Mouse (Mus musculus): ENCODE results near the gene Ptprm. TPM values are rescaled to one million over a fixed set of nuclear protein-coding genes. Genes with fewer than 3 reads are reported as not detected.

The Ptprm gene
- polyA plus RNA-seq, 2 experiments, result 15.8 to 21.8 TPM

GRCm38 (mm10) chr17:67179446-67179845 lies 174.8 kb downstream of the Ptprm start:
- no peaks in the 10 kb centered on the region for H3K36me3 ChIP-seq (ENCODE audit: control insufficient read depth, insufficient read depth, low read length)
- no peak overlapping the region for H3K27ac ChIP-seq (replicated peaks; ENCODE audit: low read depth, low read length)
- H3K9ac ChIP-seq (ENCODE audit: low read depth, low read length, severe bottlenecking), result no peak overlapping the region
- no peak for TF ChIP-seq POLR2A (IDR thresholded peaks at IDR 0.05; ENCODE audit: borderline replicate concordance, extremely low read depth, insufficient read depth, insufficient read length)
- H3K27me3 ChIP-seq (ENCODE audit: control insufficient read depth, insufficient read depth, low read length), result no peaks in the 10 kb centered on the region
- WGBS, result 79% methylated on average over 1 of the region's 1 CpGs
- DNase-seq (ENCODE audit: low spot score) (no peak), ATAC-seq (ENCODE audit: low FRiP score, low read depth) (no peak)
- H3K4me2 ChIP-seq (replicated peaks; ENCODE audit: low read depth, low read length, severe bottlenecking), result no peak overlapping the region
- no peaks in the 10 kb centered on the region for H3K4me1 ChIP-seq (ENCODE audit: control insufficient read depth, insufficient read depth, low read length)
- H3K9me3 ChIP-seq (ENCODE audit: control insufficient read depth, low read length), result no peaks in the 10 kb centered on the region
- H3K4me3 ChIP-seq (replicated peaks; ENCODE audit: low read length), result no peak overlapping the region

GRCm38 (mm10) chr17:67178686-67179265 lies 175.5 kb downstream of the Ptprm start:
- no peaks in the 10 kb centered on the region for H3K4me1 ChIP-seq (ENCODE audit: control insufficient read depth, insufficient read depth, low read length)
- H3K9me3 ChIP-seq (ENCODE audit: control insufficient read depth, low read length), result no peaks in the 10 kb centered on the region
- no peak overlapping the region for H3K9ac ChIP-seq (ENCODE audit: low read depth, low read length, severe bottlenecking)
- no peak for DNase-seq (ENCODE audit: low spot score)
- no peak overlapping the region for H3K4me3 ChIP-seq (replicated peaks; ENCODE audit: low read length)
- H3K4me2 ChIP-seq (replicated peaks; ENCODE audit: low read depth, low read length, severe bottlenecking), result no peak overlapping the region
- H3K36me3 ChIP-seq (ENCODE audit: control insufficient read depth, insufficient read depth, low read length), result no peaks in the 10 kb centered on the region
- TF ChIP-seq POLR2A (IDR thresholded peaks at IDR 0.05; ENCODE audit: borderline replicate concordance, extremely low read depth, insufficient read depth, insufficient read length), result no peak
- WGBS, result 63% methylated on average over 5 of the region's 5 CpGs
- H3K27ac ChIP-seq (replicated peaks; ENCODE audit: low read depth, low read length), result no peak overlapping the region
- ATAC-seq (ENCODE audit: low FRiP score, low read depth), result no peak
- H3K27me3 ChIP-seq (ENCODE audit: control insufficient read depth, insufficient read depth, low read length), result no peaks in the 10 kb centered on the region

- peak; percentile 80 for DNase-seq (ENCODE audit: low spot score)
- no peaks in the 10 kb centered on the region for H3K36me3 ChIP-seq (ENCODE audit: control insufficient read depth, insufficient read depth, low read length)
- no peaks in the 10 kb centered on the region for H3K9me3 ChIP-seq (ENCODE audit: control insufficient read depth, low read length)
- WGBS, result 34% methylated on average over 2 of the region's 2 CpGs
- no peaks in the 10 kb centered on the region for H3K4me1 ChIP-seq (ENCODE audit: control insufficient read depth, insufficient read depth, low read length)
- ATAC-seq (ENCODE audit: low FRiP score, low read depth), result 0 out of 2 replicates have a peak, but pooled peaks have one; percentile 6
- no peak overlapping the region for H3K4me2 ChIP-seq (replicated peaks; ENCODE audit: low read depth, low read length, severe bottlenecking)
- H3K27ac ChIP-seq (replicated peaks; ENCODE audit: low read depth, low read length), result no peak overlapping the region
- no peak overlapping the region for H3K9ac ChIP-seq (ENCODE audit: low read depth, low read length, severe bottlenecking)
- no peak overlapping the region for H3K4me3 ChIP-seq (replicated peaks; ENCODE audit: low read length)
- no peaks in the 10 kb centered on the region for H3K27me3 ChIP-seq (ENCODE audit: control insufficient read depth, insufficient read depth, low read length)
- no peak for TF ChIP-seq POLR2A (IDR thresholded peaks at IDR 0.05; ENCODE audit: borderline replicate concordance, extremely low read depth, insufficient read depth, insufficient read length)
These were observed 178.4 kb downstream of the Ptprm start for GRCm38 (mm10) chr17:67175836-67176235.

GRCm38 (mm10) chr17:67171353-67171752 lies 182.9 kb downstream of the Ptprm start:
- DNase-seq (ENCODE audit: low spot score) (no peak), ATAC-seq (ENCODE audit: low FRiP score, low read depth) (no peak)
- H3K9me3 ChIP-seq (ENCODE audit: control insufficient read depth, low read length), result no peaks in the 10 kb centered on the region
- no peak overlapping the region for H3K9ac ChIP-seq (ENCODE audit: low read depth, low read length, severe bottlenecking)
- H3K4me2 ChIP-seq (replicated peaks; ENCODE audit: low read depth, low read length, severe bottlenecking), result no peak overlapping the region
- no peaks in the 10 kb centered on the region for H3K4me1 ChIP-seq (ENCODE audit: control insufficient read depth, insufficient read depth, low read length)
- no peak overlapping the region for H3K4me3 ChIP-seq (replicated peaks; ENCODE audit: low read length)
- H3K27me3 ChIP-seq (ENCODE audit: control insufficient read depth, insufficient read depth, low read length), result no peaks in the 10 kb centered on the region
- 74% methylated on average over 2 of the region's 2 CpGs for WGBS
- H3K27ac ChIP-seq (replicated peaks; ENCODE audit: low read depth, low read length), result no peak overlapping the region
- no peaks in the 10 kb centered on the region for H3K36me3 ChIP-seq (ENCODE audit: control insufficient read depth, insufficient read depth, low read length)
- TF ChIP-seq POLR2A (IDR thresholded peaks at IDR 0.05; ENCODE audit: borderline replicate concordance, extremely low read depth, insufficient read depth, insufficient read length), result no peak

GRCm38 (mm10) chr17:67170696-67171095 lies 183.6 kb downstream of the Ptprm start:
- ATAC-seq (ENCODE audit: low FRiP score, low read depth) (0 out of 2 replicates have a peak, but pooled peaks have one; percentile 41), DNase-seq (ENCODE audit: low spot score) (no peak)
- H3K9me3 ChIP-seq (ENCODE audit: control insufficient read depth, low read length), result no peaks in the 10 kb centered on the region
- 75% methylated on average over 7 of the region's 7 CpGs for WGBS
- no peaks in the 10 kb centered on the region for H3K27me3 ChIP-seq (ENCODE audit: control insufficient read depth, insufficient read depth, low read length)
- no peak overlapping the region for H3K27ac ChIP-seq (replicated peaks; ENCODE audit: low read depth, low read length)
- H3K4me3 ChIP-seq (replicated peaks; ENCODE audit: low read length), result no peak overlapping the region
- no peaks in the 10 kb centered on the region for H3K36me3 ChIP-seq (ENCODE audit: control insufficient read depth, insufficient read depth, low read length)
- H3K4me2 ChIP-seq (replicated peaks; ENCODE audit: low read depth, low read length, severe bottlenecking), result no peak overlapping the region
- H3K4me1 ChIP-seq (ENCODE audit: control insufficient read depth, insufficient read depth, low read length), result no peaks in the 10 kb centered on the region
- H3K9ac ChIP-seq (ENCODE audit: low read depth, low read length, severe bottlenecking), result no peak overlapping the region
- no peak for TF ChIP-seq POLR2A (IDR thresholded peaks at IDR 0.05; ENCODE audit: borderline replicate concordance, extremely low read depth, insufficient read depth, insufficient read length)

Measured in limb, embryonic 14.5 days (tissue).